8 mouse cellular contexts compared by ENCODE assay signal in the genomic region with DNA sequence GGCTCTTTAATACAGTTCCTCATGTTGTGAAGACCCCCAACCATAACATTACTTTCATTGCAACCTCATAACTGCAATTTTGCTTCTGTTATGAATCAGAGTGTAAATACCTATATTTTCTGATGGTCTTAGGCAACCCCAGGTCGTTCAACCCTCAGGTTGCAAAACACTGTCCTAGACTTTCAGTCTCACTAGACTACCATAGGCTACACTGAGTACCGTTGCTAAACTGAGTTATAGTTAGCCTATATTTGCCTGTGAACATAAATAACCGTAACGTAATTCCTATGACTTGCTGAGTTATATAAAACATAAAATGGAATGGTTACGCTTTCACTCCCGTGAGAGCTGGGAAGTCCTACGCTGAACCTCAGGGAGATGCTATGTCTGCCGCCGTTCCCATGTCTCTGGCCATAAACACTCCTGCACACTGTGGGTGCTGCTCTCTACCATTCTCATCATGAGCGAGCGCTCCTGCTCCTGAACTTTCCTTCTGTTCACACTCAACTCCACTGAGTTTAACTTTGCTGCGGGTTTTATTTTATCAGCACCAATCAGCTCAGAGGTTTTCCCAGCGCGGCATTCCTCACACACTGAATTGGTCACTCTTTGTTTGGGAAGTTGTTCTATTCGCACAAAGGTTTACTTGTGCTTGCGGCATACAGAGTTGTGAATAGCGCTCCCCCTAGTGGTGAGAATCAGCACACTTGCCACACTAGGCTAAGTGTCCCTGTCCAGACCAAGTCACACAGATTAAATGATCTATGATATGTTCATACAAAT. TPM values are rescaled to one million over a fixed set of nuclear protein-coding genes. Genes with fewer than 3 reads are reported as not detected.
DNase-seq lines count a peak whose midpoint lies in the region; ATAC-seq lines count a peak whose summit lies in the region.

No protein-coding gene starts in this region.

- H3K4me3 ChIP-seq in hindbrain, embryonic 15.5 days, result no peak overlapping the region

- 53% methylated on average over 17 of the region's 17 CpGs for WGBS in hindbrain, embryonic 15.5 days

- peak; percentile 61 to 89 for DNase-seq in adrenal gland, adult (ENCODE audit: inconsistent age in 2 of 2, low spot score in 1 of 2)
- DNase-seq in adrenal gland, adult 8-10 months, result no peak
- DNase-seq in cerebellum, postnatal 10 days, result peak; percentile 82 to 89
- DNase-seq in frontal cortex, postnatal 14 days (ENCODE audit: low spot score in 2 of 2), result peak; percentile 27 to 64
- DNase-seq in left cerebral cortex, adult 11 months (ENCODE audit: low spot score), result peak; percentile 61
- peak; percentile 71 for DNase-seq in right cerebral cortex, postnatal 4 days

- no peaks in the 10 kb centered on the region for H3K4me1 ChIP-seq in hindbrain, embryonic 15.5 days (replicated peaks)

- H3K4me2 ChIP-seq in hindbrain, embryonic 15.5 days, result peak overlapping the region; percentile 35

- peaks cover 23% of the 10 kb centered on the region for H3K36me3 ChIP-seq in hindbrain, embryonic 15.5 days

- H3K9me3 ChIP-seq in hindbrain, embryonic 15.5 days, result no peaks in the 10 kb centered on the region

- H3K27ac ChIP-seq in hindbrain, embryonic 15.5 days (replicated peaks), result no peak overlapping the region; the same call in 1 of the 2 replicates

- H3K9ac ChIP-seq in hindbrain, embryonic 15.5 days, result no peak overlapping the region

- no peaks in the 10 kb centered on the region for H3K27me3 ChIP-seq in hindbrain, embryonic 15.5 days

- peak; percentile 82 for ATAC-seq in hindbrain, embryonic 15.5 days (ENCODE audit: low FRiP score, low read depth)
- peak; percentile 80 for ATAC-seq in megakaryocyte, adult 5-6 weeks (ENCODE audit: poor library complexity, severe bottlenecking)

RNA-seq across cellular contexts. Expression of gene Cog3, which starts 13.4 kb away (rescaled TPM):
- total RNA-seq in adrenal gland, adult 8-10 months (2022), result 10 to 100 TPM; 27.2 to 41.4 (median 37.6) TPM
- polyA plus RNA-seq in hindbrain, embryonic 15.5 days (2015; fragmentation: Nextera tagmentation; extraction: Ambion mirVana), result 17.7 and 18.2 TPM in 2 replicates
- 21.2 and 22.8 TPM in 2 replicates for total RNA-seq in megakaryocyte, adult 5-6 weeks (2015)
- 24.1 and 24.5 TPM in 2 replicates for total RNA-seq in megakaryocyte, adult 5-6 weeks (2017)

RNA-seq across cellular contexts. Expression of gene Slc25a30, which starts 19.2 kb away (rescaled TPM):
- total RNA-seq in adrenal gland, adult 8-10 months (2022), result 100 to 1,000 TPM in 2 of 4 experiments, 10 to 100 TPM in 2; 88.4 to 209 (median 152) TPM
- polyA plus RNA-seq in hindbrain, embryonic 15.5 days (2015; fragmentation: Nextera tagmentation; extraction: Ambion mirVana), result 9.2 and 9.9 TPM in 2 replicates
- total RNA-seq in megakaryocyte, adult 5-6 weeks (2015), result 19.8 and 21.6 TPM in 2 replicates
- total RNA-seq in megakaryocyte, adult 5-6 weeks (2017), result 13.0 and 19.9 TPM in 2 replicates
